ENCODE assay signal across 32 mouse cellular contexts in genomic region chr1:21296169-21296568, GRCm38 (mm10). TPM values are rescaled to one million over a fixed set of nuclear protein-coding genes. Genes with fewer than 3 reads are reported as not detected.
DNase-seq lines count a peak whose midpoint lies in the region; ATAC-seq and TF ChIP-seq lines count a peak whose summit lies in the region.
"Had no signal": no experiment of that assay in that cellular context is flagged by ENCODE, and none has a peak within 500 bp of the region (broad histone marks: within the 10 kb centered on the region; RNA-seq: fewer than 3 reads in every experiment).

No protein-coding gene starts in this region.

- H3K4me2 ChIP-seq in heart, embryonic 11.5 days, result no peak overlapping the region
- H3K4me2 ChIP-seq: embryonic facial prominence, embryonic 13.5 days; forebrain, embryonic 12.5 days; hindbrain, embryonic 14.5 days; kidney, embryonic 15.5 days; liver, embryonic 13.5 days; midbrain, embryonic 13.5 days; neural tube, embryonic 13.5 days had no signal

- peak; percentile 59 for DNase-seq in heart, adult 11 months
- peak; percentile 9 for DNase-seq in kidney, postnatal 14 days
- DNase-seq in kidney, adult 11 months, result no peak
- peak; percentile 8 for DNase-seq in 3T3-L1 (ENCODE audit: low read depth, low spot score)
- peak; percentile 11 for DNase-seq in brain, embryonic 14.5 days (ENCODE audit: low read depth)
- DNase-seq in forebrain, embryonic 10.5 days (ENCODE audit: extremely low spot score, low spot score), result no peak
- DNase-seq: adrenal gland, postnatal 10 days; cerebellum, adult 11 months; cerebellum, adult 9-11 months; embryo, embryonic 11 days; forebrain, postnatal 0 days; gastrocnemius, postnatal 14 days; kidney, postnatal 4 days; liver, embryonic 13.5 days; right cerebral cortex, postnatal 4 days; thymus, adult 18-20 months; thymus, postnatal 25 days had no signal

- no peak overlapping the region for H3K4me3 ChIP-seq in heart, embryonic 11.5 days (ENCODE audit: low read depth, low read length)
- H3K4me3 ChIP-seq in forebrain, embryonic 10.5 days, result no peak overlapping the region
- H3K4me3 ChIP-seq: embryonic facial prominence, embryonic 13.5 days; erythroblast, embryonic 14.5 days; forebrain, embryonic 12.5 days; kidney, embryonic 15.5 days; liver, embryonic 13.5 days; midbrain, embryonic 13.5 days; neural tube, embryonic 13.5 days had no signal

- WGBS in heart, embryonic 11.5 days (ENCODE audit: insufficient replicate concordance), result 80% methylated on average over 1 of the region's 1 CpGs
- WGBS in forebrain, embryonic 10.5 days, result 86% methylated on average over 1 of the region's 1 CpGs

- no peak for TF ChIP-seq POLR2A in brain, embryonic 14.5 days (IDR thresholded peaks at IDR 0.05; ENCODE audit: borderline replicate concordance, extremely low read depth, insufficient read depth, insufficient read length, poor library complexity, severe bottlenecking)

- no peak for ATAC-seq in heart, embryonic 11.5 days (replicated peaks; ENCODE audit: insufficient number of reproducible peaks, low FRiP score, low TSS enrichment)
- no peak for ATAC-seq in frontal cortex, adult (ENCODE audit: low TSS enrichment)
- ATAC-seq: forebrain, postnatal 0 days; intestine, postnatal 0 days; midbrain, embryonic 13.5 days had no signal

- H3K27me3 ChIP-seq in heart, embryonic 11.5 days (ENCODE audit: control insufficient read depth, insufficient read depth, low read length), result no peaks in the 10 kb centered on the region
- no peaks in the 10 kb centered on the region for H3K27me3 ChIP-seq in forebrain, embryonic 10.5 days (ENCODE audit: poor library complexity, severe bottlenecking)
- H3K27me3 ChIP-seq: embryonic facial prominence, embryonic 13.5 days; forebrain, embryonic 12.5 days; kidney, embryonic 15.5 days; liver, embryonic 13.5 days; midbrain, embryonic 13.5 days; neural tube, embryonic 13.5 days had no signal

- H3K4me1 ChIP-seq in heart, embryonic 11.5 days (ENCODE audit: control insufficient read depth, insufficient read depth, low read length), result no peaks in the 10 kb centered on the region
- H3K4me1 ChIP-seq in forebrain, embryonic 10.5 days, result no peaks in the 10 kb centered on the region
- H3K4me1 ChIP-seq: embryonic facial prominence, embryonic 13.5 days; forebrain, embryonic 12.5 days; kidney, embryonic 15.5 days; liver, embryonic 13.5 days; midbrain, embryonic 13.5 days; neural tube, embryonic 13.5 days had no signal

- H3K27ac ChIP-seq in heart, embryonic 11.5 days (ENCODE audit: low read depth, low read length), result no peak overlapping the region
- no peak overlapping the region for H3K27ac ChIP-seq in forebrain, embryonic 10.5 days
- H3K27ac ChIP-seq: embryonic facial prominence, embryonic 13.5 days; forebrain, embryonic 12.5 days; hindbrain, embryonic 14.5 days; kidney, embryonic 15.5 days; liver, embryonic 13.5 days; macrophage; midbrain, embryonic 13.5 days; neural tube, embryonic 13.5 days; stomach, postnatal 0 days had no signal

- TF ChIP-seq CTCF in brain, embryonic 14.5 days (IDR thresholded peaks at IDR 0.05; ENCODE audit: borderline replicate concordance, extremely low read depth, insufficient read depth, insufficient read length), result no peak

- no peak overlapping the region for H3K9ac ChIP-seq in heart, embryonic 11.5 days (ENCODE audit: low read depth, low read length)
- H3K9ac ChIP-seq: embryonic facial prominence, embryonic 13.5 days; forebrain, embryonic 12.5 days; forebrain, postnatal 0 days; hindbrain, embryonic 14.5 days; kidney, embryonic 15.5 days; liver, embryonic 13.5 days; midbrain, embryonic 13.5 days; neural tube, embryonic 13.5 days had no signal

- H3K9me3 ChIP-seq in heart, embryonic 11.5 days (replicated peaks; ENCODE audit: control insufficient read depth, low read length), result no peaks in the 10 kb centered on the region
- H3K9me3 ChIP-seq in forebrain, embryonic 10.5 days, result no peaks in the 10 kb centered on the region
- H3K9me3 ChIP-seq: embryonic facial prominence, embryonic 13.5 days; forebrain, embryonic 12.5 days; kidney, embryonic 15.5 days; liver, embryonic 13.5 days; midbrain, embryonic 13.5 days; neural tube, embryonic 13.5 days had no signal

- H3K36me3 ChIP-seq in heart, embryonic 11.5 days (ENCODE audit: control insufficient read depth, insufficient read depth, low read length), result no peaks in the 10 kb centered on the region
- H3K36me3 ChIP-seq in forebrain, embryonic 10.5 days (replicated peaks), result no peaks in the 10 kb centered on the region
- H3K36me3 ChIP-seq: embryonic facial prominence, embryonic 13.5 days; forebrain, embryonic 12.5 days; kidney, embryonic 15.5 days; liver, embryonic 13.5 days; midbrain, embryonic 13.5 days; neural tube, embryonic 13.5 days had no signal

RNA-seq across cellular contexts. Expression of gene Khdc1a, which starts 53.3 kb away (rescaled TPM):
- not detected in 2 replicates for polyA plus RNA-seq in heart, embryonic 11.5 days (2014; fragmentation: Nextera tagmentation; extraction: Ambion mirVana)
- polyA plus RNA-seq in brain, embryonic 14.5 days (2012; rRNA removed), result not detected in 2 replicates
- polyA plus RNA-seq in forebrain, embryonic 10.5 days (2016; fragmentation: Nextera tagmentation; extraction: Ambion mirVana), result not detected in 2 replicates
- polyA plus RNA-seq: embryonic facial prominence, embryonic 13.5 days; erythroblast, embryonic 14.5 days; forebrain, embryonic 12.5 days; forebrain, postnatal 0 days; heart, postnatal 0 days; hindbrain, embryonic 14.5 days; intestine, postnatal 0 days; kidney, embryonic 15.5 days; limb, embryonic 14.5 days; liver, embryonic 13.5 days; macrophage; midbrain, embryonic 13.5 days; neural tube, embryonic 13.5 days; spleen, adult 2 months had no signal

RNA-seq across cellular contexts. Expression of gene Gsta3, which starts 55.8 kb away (rescaled TPM):
- polyA plus RNA-seq in heart, embryonic 11.5 days (2014; fragmentation: Nextera tagmentation; extraction: Ambion mirVana), result 0.47 and 0.58 TPM in 2 replicates
- 0.36 and 0.43 TPM in 2 replicates for polyA plus RNA-seq in brain, embryonic 14.5 days (2012; rRNA removed)
- 0.40 TPM in 1 of 2 replicates, not detected in the other for polyA plus RNA-seq in forebrain, embryonic 10.5 days (2016; fragmentation: Nextera tagmentation; extraction: Ambion mirVana)

Comparison
In these comparisons a context has a peak if more than half of its experiments do, and no peak if none do; other contexts are left out.
1. DNase-seq: peak in heart, adult 11 months (single experiment), kidney, postnatal 14 days (single experiment), 3T3-L1 (single experiment) and brain, embryonic 14.5 days (single experiment); none in kidney, adult 11 months (single experiment) and forebrain, embryonic 10.5 days (single experiment).